Mouse (Mus musculus): Measurements from ENCODE around the gene Per1. TPM values are rescaled to one million over a fixed set of nuclear protein-coding genes. Genes with fewer than 3 reads are reported as not detected.

Gene Per1
- polyA plus RNA-seq, 2 experiments = 19.3 to 22.5 TPM

- Histone ChIP-seq H3K4me1 (ENCODE audit: control insufficient read depth, insufficient read depth, low read length) (peaks cover 19% of the 10 kb centered on the region), H3K27ac (replicated peaks; ENCODE audit: low read depth, low read length) (peak within 1 kb of the TSS; percentile 87), H3K4me2 (replicated peaks; ENCODE audit: low read depth, low read length, severe bottlenecking) (peak within 1 kb of the TSS; percentile 90), H3K36me3 (ENCODE audit: control insufficient read depth, insufficient read depth, low read length) (peaks cover 35% of the 10 kb centered on the region), H3K9ac (ENCODE audit: low read depth, low read length, severe bottlenecking) (peak within 1 kb of the TSS; percentile 99), H3K9me3 (ENCODE audit: control insufficient read depth, low read length) (no peaks in the 10 kb centered on the region), H3K27me3 (ENCODE audit: control insufficient read depth, insufficient read depth, low read length) (no peaks in the 10 kb centered on the region), H3K4me3 (replicated peaks; ENCODE audit: low read length) (peak within 1 kb of the TSS; percentile 99)
- WGBS = 1% methylated on average over 41 of the region's 67 CpGs
- ATAC-seq (ENCODE audit: low FRiP score, low read depth) (peak; percentile 90), DNase-seq (ENCODE audit: low spot score) (peak; percentile 86)
- 0 out of 2 replicates have a peak, but pooled peaks have one; percentile 8 for TF ChIP-seq POLR2A (IDR thresholded peaks at IDR 0.05; ENCODE audit: borderline replicate concordance, extremely low read depth, insufficient read depth, insufficient read length)
Observed at GRCm38 (mm10) chr11:69088103-69088855, 6.7 kb upstream of the Per1 start, which contains the start of gene Vamp2. Gene Vamp2, plus strand, starts transcription at chr11:69088490.

- peak overlapping the region; percentile 99 for H3K4me3 ChIP-seq (replicated peaks; ENCODE audit: low read length)
- ATAC-seq (ENCODE audit: low FRiP score, low read depth) (0 out of 2 replicates have a peak, but pooled peaks have one; percentile 5), DNase-seq (ENCODE audit: low spot score) (no peak)
- H3K36me3 ChIP-seq (ENCODE audit: control insufficient read depth, insufficient read depth, low read length) = peaks cover 35% of the 10 kb centered on the region
- peak overlapping the region; percentile 90 for H3K4me2 ChIP-seq (replicated peaks; ENCODE audit: low read depth, low read length, severe bottlenecking)
- TF ChIP-seq POLR2A (IDR thresholded peaks at IDR 0.05; ENCODE audit: borderline replicate concordance, extremely low read depth, insufficient read depth, insufficient read length) = no peak
- H3K27me3 ChIP-seq (ENCODE audit: control insufficient read depth, insufficient read depth, low read length) = no peaks in the 10 kb centered on the region
- peak overlapping the region; percentile 87 for H3K27ac ChIP-seq (replicated peaks; ENCODE audit: low read depth, low read length)
- 12% methylated on average over 25 of the region's 25 CpGs for WGBS
- H3K9me3 ChIP-seq (ENCODE audit: control insufficient read depth, low read length) = no peaks in the 10 kb centered on the region
- H3K4me1 ChIP-seq (ENCODE audit: control insufficient read depth, insufficient read depth, low read length) = peaks cover 19% of the 10 kb centered on the region
- H3K9ac ChIP-seq (ENCODE audit: low read depth, low read length, severe bottlenecking) = peak overlapping the region; percentile 99
Observed at GRCm38 (mm10) chr11:69088856-69089615, 6.0 kb upstream of the Per1 start.

- peaks cover 35% of the 10 kb centered on the region for H3K36me3 ChIP-seq (ENCODE audit: control insufficient read depth, insufficient read depth, low read length)
- TF ChIP-seq POLR2A (IDR thresholded peaks at IDR 0.05; ENCODE audit: borderline replicate concordance, extremely low read depth, insufficient read depth, insufficient read length) = no peak
- whole genome bisulfite sequencing = 84% methylated on average over 12 of the region's 12 CpGs
Observed at GRCm38 (mm10) chr11:69089616-69090290, 5.3 kb upstream of the Per1 start.

GRCm38 (mm10) chr11:69090367-69090766 is 4.7 kb upstream of the Per1 start:
- TF ChIP-seq POLR2A (IDR thresholded peaks at IDR 0.05; ENCODE audit: borderline replicate concordance, extremely low read depth, insufficient read depth, insufficient read length) = no peak
- peaks cover 35% of the 10 kb centered on the region for H3K36me3 ChIP-seq (ENCODE audit: control insufficient read depth, insufficient read depth, low read length)
- peak overlapping the region; percentile 99 for H3K4me3 ChIP-seq (replicated peaks; ENCODE audit: low read length)
- peak overlapping the region; percentile 90 for H3K4me2 ChIP-seq (replicated peaks; ENCODE audit: low read depth, low read length, severe bottlenecking)
- DNase-seq (ENCODE audit: low spot score) = no peak
- peak overlapping the region; percentile 99; the same call in 1 of the 2 replicates for H3K9ac ChIP-seq (ENCODE audit: low read depth, low read length, severe bottlenecking)
- no peaks in the 10 kb centered on the region for H3K27me3 ChIP-seq (ENCODE audit: control insufficient read depth, insufficient read depth, low read length)
- H3K4me1 ChIP-seq (ENCODE audit: control insufficient read depth, insufficient read depth, low read length) = peaks cover 22% of the 10 kb centered on the region
- no peaks in the 10 kb centered on the region for H3K9me3 ChIP-seq (ENCODE audit: control insufficient read depth, low read length)
- 67% methylated on average over 6 of the region's 6 CpGs for WGBS
- no peak for ATAC-seq (ENCODE audit: low FRiP score, low read depth)
- no peak overlapping the region for H3K27ac ChIP-seq (replicated peaks; ENCODE audit: low read depth, low read length)

More at GRCm38 (mm10) chr11:69089616-69090290, 5.3 kb upstream of the Per1 start:
- Histone ChIP-seq H3K9me3 (ENCODE audit: control insufficient read depth, low read length) (no peaks in the 10 kb centered on the region), H3K27me3 (ENCODE audit: control insufficient read depth, insufficient read depth, low read length) (no peaks in the 10 kb centered on the region), H3K4me3 (replicated peaks; ENCODE audit: low read length) (peak overlapping the region; percentile 99), H3K4me1 (ENCODE audit: control insufficient read depth, insufficient read depth, low read length) (peaks cover 22% of the 10 kb centered on the region), H3K27ac (replicated peaks; ENCODE audit: low read depth, low read length) (no peak overlapping the region), H3K9ac (ENCODE audit: low read depth, low read length, severe bottlenecking) (peak overlapping the region; percentile 99), H3K4me2 (replicated peaks; ENCODE audit: low read depth, low read length, severe bottlenecking) (peak overlapping the region; percentile 90)
- DNase-seq (ENCODE audit: low spot score) = no peak
- no peak for ATAC-seq (ENCODE audit: low FRiP score, low read depth)

All from limb, embryonic 14.5 days (tissue).